Mouse (Mus musculus) ES-E14 (cell line): Measurements from ENCODE around the gene Mef2b. TPM values are rescaled to one million over a fixed set of nuclear protein-coding genes. Genes with fewer than 3 reads are reported as not detected.

Experiments used
- DNase-seq: peaks from one replicate; pipeline ENCODE4 v3.0.0-alpha.2; 2013; ENCODE audit warnings: low read depth, low spot score
- H3K27ac ChIP-seq: 2 replicates; pipeline ENCODE4 v1.5.1; 2012; ENCODE audit warnings: low read depth, mild to moderate bottlenecking, low read length, moderate library complexity, mixed read lengths; ENCODE audit not compliant: poor library complexity, insufficient read depth, severe bottlenecking
- H3K36me3 ChIP-seq: 2 replicates; pipeline ENCODE4 v1.6.1; 2012; ENCODE audit warnings: mild to moderate bottlenecking, low read length, moderate library complexity, mixed read lengths; ENCODE audit not compliant: control insufficient read depth, poor library complexity, insufficient read depth, severe bottlenecking
- H3K4me1 ChIP-seq, 2 experiments: fragments of 150-350 bp in 1 of 2; sonication (generic) in 1 of 2; 2 replicates each; pipeline ENCODE4 v1.6.1; 2012; ENCODE audit warnings: low read length in 2 of 2, mild to moderate bottlenecking in 1 of 2, mixed read lengths in 1 of 2; ENCODE audit not compliant: control insufficient read depth in 2 of 2, insufficient read depth in 2 of 2, poor library complexity in 1 of 2
- H3K4me3 ChIP-seq, 2 experiments: fragments of 150-350 bp in 1 of 2; sonication (generic) in 1 of 2; 2 replicates each; pipeline ENCODE4 v1.5.1; 2012; ENCODE audit warnings: low read length in 2 of 2, low read depth in 1 of 2, mild to moderate bottlenecking in 1 of 2, mixed read lengths in 1 of 2; ENCODE audit not compliant: insufficient read depth in 1 of 2, poor library complexity in 1 of 2, severe bottlenecking in 1 of 2
- H3K9ac ChIP-seq: 2 replicates; pipeline ENCODE4 v1.6.1; 2012; ENCODE audit warnings: low read depth, mild to moderate bottlenecking, low read length, mixed read lengths; ENCODE audit not compliant: poor library complexity, insufficient read depth, severe bottlenecking
- H3K9me3 ChIP-seq: fragments of 150-350 bp; sonication (generic); 2 replicates; pipeline ENCODE4 v1.6.1; 2012; ENCODE audit warnings: low read depth, mild to moderate bottlenecking, low read length; ENCODE audit not compliant: control insufficient read depth, insufficient read depth
- CHD2 ChIP-seq: IDR thresholded peaks from 2 replicates; pipeline ENCODE4 v1.6.1; 2014; ENCODE audit warnings: mild to moderate bottlenecking, low read depth, low read length, inconsistent platforms
- HCFC1 ChIP-seq: IDR thresholded peaks from 2 replicates; pipeline ENCODE4 v1.6.1; 2012; ENCODE audit warnings: low read length, inconsistent platforms, borderline replicate concordance; ENCODE audit not compliant: insufficient read depth
- MAFK ChIP-seq: IDR thresholded peaks from 2 replicates; pipeline ENCODE4 v1.6.1; 2014; ENCODE audit warnings: mild to moderate bottlenecking, low read depth, low read length, inconsistent platforms; ENCODE audit not compliant: insufficient read depth
- ZC3H11A ChIP-seq: IDR thresholded peaks from 2 replicates; pipeline ENCODE4 v1.6.1; 2012; ENCODE audit warnings: low read depth, mild to moderate bottlenecking, inconsistent platforms, low read length, borderline replicate concordance
- ZNF384 ChIP-seq: IDR thresholded peaks from 2 replicates; pipeline ENCODE4 v1.6.1; 2012; ENCODE audit warnings: low read depth, low read length, inconsistent platforms
- in situ Hi-C, 2 experiments: fragments of 600-800 bp; cut with MboI; formaldehyde crosslinking; loops; one replicate each; pipeline ENCODE4 v1.15.1; 2025; ENCODE audit warnings: low sequenced_read_pairs in 2 of 2, inconsistent platforms in 1 of 2; ENCODE audit not compliant: unreplicated experiment in 2 of 2
- total RNA-seq: library from RNA; depleted of rRNA; stranded (reverse); fragments of 300-350 nt; gene quantifications from 2 replicates; pipeline ENCODE4 v1.2.3, GENCODE M21; 2012

Mef2b gene
- total RNA-seq, 1 experiment, result 3.6 TPM

GRCm38 (mm10) chr8:70172043-70172681 lies 32.7 kb downstream of the Mef2b start, which contains the start of gene Tmem161a:
Gene Tmem161a, plus strand, starts transcription at chr8:70172356.
- H3K4me3 ChIP-seq, result peak within 1 kb of the TSS; percentile 81 to 83
- peak; percentile 91 for DNase-seq
- H3K27ac ChIP-seq, result no peak within 1 kb of the TSS
- TF ChIP-seq ZNF384 (no peak), CHD2 (no peak), HCFC1 (peak; percentile 95), MAFK (no peak), ZC3H11A (no peak)
- in situ Hi-C loops, result no loop called here
- H3K36me3 ChIP-seq, result peaks cover 7% of the 10 kb centered on the region; the same call in 1 of the 2 replicates
- H3K9ac ChIP-seq, result peak within 1 kb of the TSS; percentile 80
- peaks cover 1 to 11% of the 10 kb centered on the region in 2 experiments; a peak in 2 of 4 replicates for H3K4me1 ChIP-seq
- H3K9me3 ChIP-seq, result no peaks in the 10 kb centered on the region

GRCm38 (mm10) chr8:70173320-70173719 lies 33.8 kb downstream of the Mef2b start:
- in situ Hi-C loops, result no loop called here
- Histone ChIP-seq H3K36me3 (peaks cover 10% of the 10 kb centered on the region; the same call in 1 of the 2 replicates), H3K4me1 (peaks cover 1 to 11% of the 10 kb centered on the region in 2 experiments; a peak in 2 of 4 replicates), H3K9me3 (no peaks in the 10 kb centered on the region), H3K9ac (no peak overlapping the region), H3K27ac (no peak overlapping the region), H3K4me3 (no peak overlapping the region)
- no peak for DNase-seq
- TF ChIP-seq ZC3H11A (no peak), MAFK (no peak), HCFC1 (no peak), CHD2 (no peak), ZNF384 (no peak)

GRCm38 (mm10) chr8:70174079-70174478 lies 34.6 kb downstream of the Mef2b start:
- in situ Hi-C loops, result no loop called here
- Histone ChIP-seq H3K36me3 (peaks cover 10% of the 10 kb centered on the region; the same call in 1 of the 2 replicates), H3K4me1 (peaks cover 1 to 11% of the 10 kb centered on the region in 2 experiments; a peak in 2 of 4 replicates), H3K27ac (no peak overlapping the region), H3K4me3 (no peak overlapping the region), H3K9me3 (no peaks in the 10 kb centered on the region), H3K9ac (no peak overlapping the region)
- TF ChIP-seq HCFC1, result no peak
- no peak for TF ChIP-seq CHD2
- TF ChIP-seq ZC3H11A, result no peak
- no peak for TF ChIP-seq MAFK
- TF ChIP-seq ZNF384, result no peak
- DNase-seq, result no peak

GRCm38 (mm10) chr8:70178231-70178630 lies 38.7 kb downstream of the Mef2b start:
- peaks cover 10% of the 10 kb centered on the region; the same call in 1 of the 2 replicates for H3K36me3 ChIP-seq
- in situ Hi-C loops, result no loop called here
- H3K4me3 ChIP-seq, result no peak overlapping the region
- no peak for DNase-seq
- TF ChIP-seq ZNF384 (peak; percentile 93), MAFK (no peak), ZC3H11A (no peak), CHD2 (no peak), HCFC1 (no peak)
- H3K4me1 ChIP-seq, result peaks cover 0 to 9% of the 10 kb centered on the region in 2 experiments; a peak in 2 of 4 replicates
- H3K27ac ChIP-seq, result no peak overlapping the region
- no peaks in the 10 kb centered on the region for H3K9me3 ChIP-seq
- no peak overlapping the region for H3K9ac ChIP-seq
